In the genomic region with DNA sequence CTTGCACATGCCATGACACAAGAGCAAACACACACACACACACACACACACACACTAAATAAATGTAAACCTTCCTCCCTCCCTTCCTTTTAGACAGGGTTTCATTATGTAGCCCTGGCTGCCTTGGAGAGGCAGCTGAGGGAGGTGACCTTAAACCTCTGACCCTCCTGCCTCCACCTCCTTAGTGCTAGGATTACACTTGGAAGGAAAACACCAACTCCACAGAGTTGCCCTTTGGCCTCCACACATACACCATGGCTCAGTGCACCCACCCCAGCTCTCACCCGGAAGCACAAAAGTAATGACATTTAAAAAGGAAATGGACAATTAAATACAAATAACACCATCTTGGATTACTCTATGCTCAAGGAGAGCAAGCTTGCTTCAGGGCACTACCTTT, we compare ENCODE assay signal across 19 mouse cellular contexts. TPM values are rescaled to one million over a fixed set of nuclear protein-coding genes. Genes with fewer than 3 reads are reported as not detected.
"Had no signal": no experiment of that assay in that cellular context is flagged by ENCODE, and none has a peak within 500 bp of the region (broad histone marks: within the 10 kb centered on the region; RNA-seq: fewer than 3 reads in every experiment).

No protein-coding gene starts in this region.

- DNase-seq: kidney, adult 9 months; kidney, postnatal 36 days; layer of hippocampus, postnatal 36 days; liver, embryonic 13.5 days; lung, adult 2 months; lung, postnatal 14 days; lung, postnatal 4 days; midbrain, embryonic 14.5 days; right cerebral cortex, adult 18-20 months; right cerebral cortex, postnatal 14 days; right cerebral cortex, postnatal 4 days; thymus, adult 2 months; thymus, postnatal 14 days; thymus, postnatal 4 days had no signal

- H3K4me3 ChIP-seq: left cerebral cortex, adult 2 months; liver, embryonic 13.5 days had no signal

- H3K27me3 ChIP-seq: liver, embryonic 13.5 days had no signal

- H3K27ac ChIP-seq: kidney, postnatal 0 days; left cerebral cortex, adult 2 months; liver, embryonic 13.5 days; stomach, postnatal 0 days had no signal

RNA-seq across cellular contexts. Expression of gene Pjvk, which starts 26.6 kb away (rescaled TPM):
- polyA plus RNA-seq: liver, adult 2 months; liver, embryonic 13.5 days; liver, embryonic 16.5 days; lung, adult 2 months; thymus, adult 2 months had no signal
